ENCODE assay signal across 10 mouse cellular contexts in the genomic region with DNA sequence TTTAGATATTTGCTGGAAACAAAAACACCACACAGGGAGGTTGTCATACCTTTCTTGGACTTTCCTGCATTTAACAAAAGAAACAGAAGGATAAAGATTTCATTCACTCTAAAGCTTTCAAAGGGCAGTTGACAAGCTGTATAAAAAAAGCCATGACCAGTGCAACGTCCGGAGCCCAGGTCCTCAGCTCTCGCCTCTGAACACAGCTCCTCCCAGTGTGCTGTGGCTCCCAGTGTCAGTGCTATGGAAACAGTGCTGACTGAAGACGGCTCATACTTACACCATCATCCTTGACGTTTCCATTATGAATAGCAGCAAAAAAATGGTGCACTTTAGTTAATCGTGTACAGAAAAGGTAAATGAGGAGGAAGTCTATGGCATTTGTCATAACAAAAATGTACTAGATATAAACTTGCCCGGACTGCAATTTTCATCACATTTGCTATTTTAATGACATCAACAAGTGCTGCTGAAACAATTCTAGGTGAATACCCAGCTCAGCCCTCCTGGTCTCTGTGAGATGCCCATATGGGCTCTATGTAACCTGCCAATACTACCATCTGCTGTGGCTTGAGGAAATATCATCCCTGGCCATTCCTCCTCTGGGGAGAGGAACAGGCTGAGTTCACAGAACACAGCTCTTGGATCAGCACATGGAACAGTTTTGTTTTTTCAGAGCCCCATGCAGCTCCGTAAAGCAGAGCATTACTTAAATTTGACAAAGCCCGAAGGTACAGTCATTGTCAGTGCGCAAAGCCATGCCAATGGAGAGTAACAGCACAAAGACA. TPM values are rescaled to one million over a fixed set of nuclear protein-coding genes. Genes with fewer than 3 reads are reported as not detected.
DNase-seq lines count a peak whose midpoint lies in the region; ATAC-seq lines count a peak whose summit lies in the region.
"Had no signal": no experiment of that assay in that cellular context is flagged by ENCODE, and none has a peak within 500 bp of the region (broad histone marks: within the 10 kb centered on the region; RNA-seq: fewer than 3 reads in every experiment).

No protein-coding gene starts in this region.

- peaks cover 6% of the 10 kb centered on the region; the same call in 1 of the 2 replicates for H3K4me1 ChIP-seq in limb, embryonic 13.5 days
- H3K4me1 ChIP-seq: megakaryocyte, embryonic 14.5 days had no signal

- no peaks in the 10 kb centered on the region for H3K27me3 ChIP-seq in limb, embryonic 13.5 days
- H3K27me3 ChIP-seq: megakaryocyte, embryonic 14.5 days had no signal

- H3K27ac ChIP-seq in limb, embryonic 13.5 days = peak overlapping the region; percentile 44; the same call in 1 of the 2 replicates

- H3K9ac ChIP-seq in limb, embryonic 13.5 days = no peak overlapping the region

- no peak overlapping the region for H3K4me2 ChIP-seq in limb, embryonic 13.5 days (replicated peaks)

- 79% methylated on average over 10 of the region's 10 CpGs for WGBS in limb, embryonic 13.5 days

- no peak for DNase-seq in frontal cortex, postnatal 10 days (ENCODE audit: low spot score in 2 of 2)
- peak; percentile 32 for DNase-seq in kidney, postnatal 10 days
- DNase-seq in kidney, adult 11 months = no peak
- DNase-seq in cerebellum, adult 8-10 months = peak; percentile 83
- DNase-seq in right cerebral cortex, postnatal 36 days (ENCODE audit: low spot score in 2 of 2) = no peak
- DNase-seq in gastrocnemius, postnatal 4 days (ENCODE audit: low spot score in 2 of 2) = no peak
- DNase-seq: thymus, postnatal 36 days had no signal

- no peak overlapping the region for H3K4me3 ChIP-seq in limb, embryonic 13.5 days
- H3K4me3 ChIP-seq: megakaryocyte, embryonic 14.5 days had no signal

- no peaks in the 10 kb centered on the region for H3K9me3 ChIP-seq in limb, embryonic 13.5 days
- H3K9me3 ChIP-seq: megakaryocyte, embryonic 14.5 days had no signal

- ATAC-seq in frontal cortex, adult (ENCODE audit: low TSS enrichment) = peak; percentile 50; the same call in 1 of the 2 replicates
- no peak for ATAC-seq in limb, embryonic 13.5 days (ENCODE audit: low FRiP score, low read depth)

- peaks cover 78% of the 10 kb centered on the region for H3K36me3 ChIP-seq in limb, embryonic 13.5 days

RNA-seq across cellular contexts. Expression of a gene that starts 25.3 kb away (rescaled TPM):
- polyA plus RNA-seq in limb, embryonic 13.5 days (2015; fragmentation: Nextera tagmentation; extraction: Ambion mirVana) = 37.1 and 42.3 TPM in 2 replicates
- 10 to 100 TPM; 14.3 to 16.8 TPM for total RNA-seq in gastrocnemius, postnatal 4 days (2021)

RNA-seq across cellular contexts. Expression of a gene that starts 43.6 kb away (rescaled TPM):
- 18.2 and 21.4 TPM in 2 replicates for polyA plus RNA-seq in limb, embryonic 13.5 days (2015; fragmentation: Nextera tagmentation; extraction: Ambion mirVana)
- total RNA-seq in gastrocnemius, postnatal 4 days (2021) = under 1 TPM; 0.44 TPM

Comparison
In these comparisons a context has a peak if more than half of its experiments do, and no peak if none do; other contexts are left out.
1. DNase-seq: peak in kidney, postnatal 10 days (single experiment) and cerebellum, adult 8-10 months (single experiment); none in frontal cortex, postnatal 10 days (0 of 2), kidney, adult 11 months (single experiment), right cerebral cortex, postnatal 36 days (0 of 2) and gastrocnemius, postnatal 4 days (0 of 2).